Mouse (Mus musculus): ENCODE measurements around the gene Mrpl1. TPM values are rescaled to one million over a fixed set of nuclear protein-coding genes. Genes with fewer than 3 reads are reported as not detected.

Mrpl1 gene
- polyA plus RNA-seq, 1 experiment from 2014 or later: 16.5 TPM

- Histone ChIP-seq H3K4me3 (peak overlapping the region; percentile 91), H3K36me3 (peaks cover 7% of the 10 kb centered on the region), H3K9ac (replicated peaks) (peak overlapping the region; percentile 75), H3K9me3 (no peaks in the 10 kb centered on the region), H3K4me2 (replicated peaks) (peak overlapping the region; percentile 83), H3K4me1 (peaks cover 27% of the 10 kb centered on the region), H3K27ac (replicated peaks) (peak overlapping the region; percentile 78), H3K27me3 (no peaks in the 10 kb centered on the region)
- peak; percentile 97 for ATAC-seq (replicated peaks)
- WGBS: under 1% methylated on average over 35 of the region's 35 CpGs
Measured at GRCm38 (mm10) chr5:96209916-96210583, 757 bp downstream of the Mrpl1 start.

- H3K4me2 ChIP-seq (replicated peaks): no peak overlapping the region
- no peaks in the 10 kb centered on the region for H3K9me3 ChIP-seq
- no peaks in the 10 kb centered on the region for H3K27me3 ChIP-seq
- H3K4me1 ChIP-seq: 0 out of 2 replicates have a peak, but pooled peaks cover 7% of the 10 kb centered on the region
- H3K9ac ChIP-seq (replicated peaks): no peak overlapping the region
- no peak for ATAC-seq (replicated peaks)
- H3K36me3 ChIP-seq: peaks cover 12% of the 10 kb centered on the region
- H3K27ac ChIP-seq (replicated peaks): no peak overlapping the region
- WGBS: 85% methylated on average over 3 of the region's 3 CpGs
- no peak overlapping the region for H3K4me3 ChIP-seq
Measured at GRCm38 (mm10) chr5:96218648-96219047, 9.4 kb downstream of the Mrpl1 start.

GRCm38 (mm10) chr5:96219512-96219911 lies 10.2 kb downstream of the Mrpl1 start:
- ATAC-seq (replicated peaks): no peak

GRCm38 (mm10) chr5:96221298-96221697 lies 12.0 kb downstream of the Mrpl1 start:
- Histone ChIP-seq H3K9me3 (no peaks in the 10 kb centered on the region), H3K27ac (replicated peaks) (no peak overlapping the region), H3K4me1 (0 out of 2 replicates have a peak, but pooled peaks cover 8% of the 10 kb centered on the region), H3K4me2 (replicated peaks) (no peak overlapping the region), H3K9ac (replicated peaks) (no peak overlapping the region), H3K27me3 (no peaks in the 10 kb centered on the region), H3K4me3 (no peak overlapping the region), H3K36me3 (0 out of 2 replicates have a peak, but pooled peaks cover 8% of the 10 kb centered on the region)
- WGBS: 100% methylated on average over 1 of the region's 1 CpGs
- ATAC-seq (replicated peaks): no peak

More at GRCm38 (mm10) chr5:96219512-96219911, 10.2 kb downstream of the Mrpl1 start:
- no peak overlapping the region for H3K9ac ChIP-seq (replicated peaks)
- H3K9me3 ChIP-seq: no peaks in the 10 kb centered on the region
- peaks cover 15% of the 10 kb centered on the region; the same call in 1 of the 2 replicates for H3K36me3 ChIP-seq
- 0 out of 2 replicates have a peak, but pooled peaks cover 7% of the 10 kb centered on the region for H3K4me1 ChIP-seq
- H3K27ac ChIP-seq (replicated peaks): no peak overlapping the region
- no peak overlapping the region for H3K4me3 ChIP-seq
- no peak overlapping the region for H3K4me2 ChIP-seq (replicated peaks)
- H3K27me3 ChIP-seq: no peaks in the 10 kb centered on the region
- 73% methylated on average over 4 of the region's 4 CpGs for WGBS

- no peaks in the 10 kb centered on the region for H3K9me3 ChIP-seq
- H3K4me3 ChIP-seq: no peak overlapping the region
- no peak overlapping the region for H3K4me2 ChIP-seq (replicated peaks)
- H3K27ac ChIP-seq (replicated peaks): no peak overlapping the region
- no peak for ATAC-seq (replicated peaks)
- WGBS: 76% methylated on average over 5 of the region's 5 CpGs
- H3K36me3 ChIP-seq: peaks cover 12% of the 10 kb centered on the region; the same call in 1 of the 2 replicates
- no peak overlapping the region for H3K9ac ChIP-seq (replicated peaks)
- no peaks in the 10 kb centered on the region for H3K27me3 ChIP-seq
- 0 out of 2 replicates have a peak, but pooled peaks cover 10% of the 10 kb centered on the region for H3K4me1 ChIP-seq
Measured at GRCm38 (mm10) chr5:96221812-96222585, 12.7 kb downstream of the Mrpl1 start.

- WGBS: 95% methylated on average over 3 of the region's 3 CpGs
- ATAC-seq (replicated peaks): no peak
- H3K27ac ChIP-seq (replicated peaks): no peak overlapping the region
Measured at GRCm38 (mm10) chr5:96222964-96223363, 13.7 kb downstream of the Mrpl1 start.

GRCm38 (mm10) chr5:96226490-96226889 lies 17.2 kb downstream of the Mrpl1 start:
- 0 out of 2 replicates have a peak, but pooled peaks cover 10% of the 10 kb centered on the region for H3K4me1 ChIP-seq
- no peaks in the 10 kb centered on the region for H3K27me3 ChIP-seq
- no peak overlapping the region for H3K9ac ChIP-seq (replicated peaks)
- WGBS: 86% methylated on average over 8 of the region's 8 CpGs
- H3K36me3 ChIP-seq: peaks cover 18% of the 10 kb centered on the region; the same call in 1 of the 2 replicates
- H3K27ac ChIP-seq (replicated peaks): no peak overlapping the region
- no peak overlapping the region for H3K4me2 ChIP-seq (replicated peaks)
- no peaks in the 10 kb centered on the region for H3K9me3 ChIP-seq
- H3K4me3 ChIP-seq: no peak overlapping the region
- 0 out of 2 replicates have a peak, but pooled peaks have one; percentile 43 for ATAC-seq (replicated peaks)

More at GRCm38 (mm10) chr5:96222964-96223363, 13.7 kb downstream of the Mrpl1 start:
- Histone ChIP-seq H3K9ac (replicated peaks) (no peak overlapping the region), H3K4me1 (0 out of 2 replicates have a peak, but pooled peaks cover 10% of the 10 kb centered on the region), H3K9me3 (no peaks in the 10 kb centered on the region), H3K4me2 (replicated peaks) (no peak overlapping the region), H3K27me3 (no peaks in the 10 kb centered on the region), H3K4me3 (no peak overlapping the region), H3K36me3 (peaks cover 12% of the 10 kb centered on the region; the same call in 1 of the 2 replicates)

GRCm38 (mm10) chr5:96228967-96229366 lies 19.7 kb downstream of the Mrpl1 start:
- H3K27ac ChIP-seq (replicated peaks): no peak overlapping the region
- 0 out of 2 replicates have a peak, but pooled peaks cover 3% of the 10 kb centered on the region for H3K4me1 ChIP-seq
- H3K9me3 ChIP-seq: no peaks in the 10 kb centered on the region
- no peak overlapping the region for H3K9ac ChIP-seq (replicated peaks)
- ATAC-seq (replicated peaks): no peak
- H3K36me3 ChIP-seq: peaks cover 20% of the 10 kb centered on the region; the same call in 1 of the 2 replicates
- no peak overlapping the region for H3K4me2 ChIP-seq (replicated peaks)
- WGBS: 95% methylated on average over 2 of the region's 2 CpGs
- H3K27me3 ChIP-seq: no peaks in the 10 kb centered on the region
- H3K4me3 ChIP-seq: no peak overlapping the region

GRCm38 (mm10) chr5:96238797-96239196 lies 29.5 kb downstream of the Mrpl1 start:
- H3K27ac ChIP-seq (replicated peaks): no peak overlapping the region
- no peaks in the 10 kb centered on the region for H3K27me3 ChIP-seq
- H3K4me3 ChIP-seq: no peak overlapping the region
- H3K9me3 ChIP-seq: no peaks in the 10 kb centered on the region
- no peak for ATAC-seq (replicated peaks)
- no peaks in the 10 kb centered on the region for H3K4me1 ChIP-seq
- no peak overlapping the region for H3K9ac ChIP-seq (replicated peaks)
- H3K36me3 ChIP-seq: peaks cover 8% of the 10 kb centered on the region; the same call in 1 of the 2 replicates
- 96% methylated on average over 5 of the region's 5 CpGs for WGBS
- no peak overlapping the region for H3K4me2 ChIP-seq (replicated peaks)

GRCm38 (mm10) chr5:96240856-96241255 lies 31.6 kb downstream of the Mrpl1 start:
- Histone ChIP-seq H3K4me1 (no peaks in the 10 kb centered on the region), H3K27me3 (no peaks in the 10 kb centered on the region), H3K9me3 (no peaks in the 10 kb centered on the region), H3K36me3 (peaks cover 8% of the 10 kb centered on the region; the same call in 1 of the 2 replicates), H3K4me3 (no peak overlapping the region), H3K9ac (replicated peaks) (no peak overlapping the region), H3K4me2 (replicated peaks) (no peak overlapping the region), H3K27ac (replicated peaks) (no peak overlapping the region)
- ATAC-seq (replicated peaks): no peak
- WGBS: 80% methylated on average over 1 of the region's 1 CpGs

GRCm38 (mm10) chr5:96244511-96244910 lies 35.2 kb downstream of the Mrpl1 start:
- 0 out of 2 replicates have a peak, but pooled peaks cover 4% of the 10 kb centered on the region for H3K36me3 ChIP-seq
- H3K27me3 ChIP-seq: no peaks in the 10 kb centered on the region
- H3K4me1 ChIP-seq: no peaks in the 10 kb centered on the region
- no peak overlapping the region for H3K27ac ChIP-seq (replicated peaks)
- no peaks in the 10 kb centered on the region for H3K9me3 ChIP-seq
- no peak overlapping the region for H3K4me2 ChIP-seq (replicated peaks)
- no peak overlapping the region for H3K4me3 ChIP-seq
- H3K9ac ChIP-seq (replicated peaks): no peak overlapping the region
- no peak for ATAC-seq (replicated peaks)
- 69% methylated on average over 1 of the region's 1 CpGs for WGBS

GRCm38 (mm10) chr5:96253995-96254394 lies 44.7 kb downstream of the Mrpl1 start:
- Histone ChIP-seq H3K27ac (replicated peaks) (no peak overlapping the region), H3K9me3 (no peaks in the 10 kb centered on the region), H3K36me3 (no peaks in the 10 kb centered on the region), H3K27me3 (no peaks in the 10 kb centered on the region), H3K9ac (replicated peaks) (no peak overlapping the region), H3K4me1 (no peaks in the 10 kb centered on the region), H3K4me3 (no peak overlapping the region), H3K4me2 (replicated peaks) (no peak overlapping the region)
- no peak for ATAC-seq (replicated peaks)
- 87% methylated on average over 2 of the region's 2 CpGs for WGBS
